ENCODE assay signal across 9 mouse cellular contexts in the genomic region with DNA sequence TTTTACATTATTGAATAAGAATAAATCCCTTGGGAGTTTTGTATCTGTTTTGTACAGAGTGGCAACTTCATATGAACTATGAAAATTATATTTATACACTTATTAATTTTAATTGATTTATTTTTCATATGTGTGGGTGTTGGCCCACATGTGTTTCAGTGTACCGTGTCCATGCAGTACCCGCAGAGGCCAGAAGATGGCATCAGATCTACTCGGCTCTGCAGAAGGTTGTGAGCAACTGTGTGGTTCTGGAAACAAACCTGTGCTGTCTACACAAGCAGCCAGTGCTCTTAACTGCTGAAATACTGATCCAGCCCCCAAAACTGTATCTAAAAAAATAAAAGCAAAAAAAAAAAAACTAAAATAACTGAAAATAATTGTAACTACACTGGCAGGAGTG. TPM values are rescaled to one million over a fixed set of nuclear protein-coding genes. Genes with fewer than 3 reads are reported as not detected.
A peak's percentile ranks its signal among the peaks of the same experiment; 100 is the strongest.
DNase-seq lines count a peak whose midpoint lies in the region; ATAC-seq and TF ChIP-seq lines count a peak whose summit lies in the region.
"Had no signal": no experiment of that assay in that cellular context is flagged by ENCODE, and none has a peak within 500 bp of the region (broad histone marks: within the 10 kb centered on the region; RNA-seq: fewer than 3 reads in every experiment).

No protein-coding gene starts in this region.

- no peak for TF ChIP-seq POLR2A in cortical plate, adult 2 months (IDR thresholded peaks at IDR 0.05; ENCODE audit: extremely low read depth, insufficient read depth, low read length)

- intact Hi-C loops in heart, postnatal 10 days (cut with DNase I): no loop called here

- H3K9ac ChIP-seq in midbrain, embryonic 13.5 days (replicated peaks): no peak overlapping the region

- no peak overlapping the region for H3K4me3 ChIP-seq in cortical plate, adult 2 months (ENCODE audit: insufficient read depth, low read length)
- H3K4me3 ChIP-seq in midbrain, embryonic 13.5 days (replicated peaks): no peak overlapping the region

- no peaks in the 10 kb centered on the region for H3K9me3 ChIP-seq in midbrain, embryonic 13.5 days

- peak; percentile 9 to 78 for DNase-seq in frontal cortex, adult 2 months (ENCODE audit: extremely low spot score in 1 of 2, low spot score in 1 of 2)
- DNase-seq in T-cell, adult 2 months (ENCODE audit: low spot score): peak; percentile 26
- peak; percentile 58 to 72 for DNase-seq in heart, postnatal 10 days
- peak; percentile 50 to 66 for DNase-seq in left cerebral cortex, adult 18-20 months (ENCODE audit: low spot score in 2 of 2)
- peak; percentile 37 to 74 for DNase-seq in spleen, postnatal 4 days (ENCODE audit: low spot score in 2 of 2)

- no peaks in the 10 kb centered on the region for H3K36me3 ChIP-seq in midbrain, embryonic 13.5 days

- no peak overlapping the region for H3K4me2 ChIP-seq in midbrain, embryonic 13.5 days (replicated peaks)

- no peaks in the 10 kb centered on the region for H3K4me1 ChIP-seq in cortical plate, adult 2 months (ENCODE audit: control insufficient read depth, insufficient read depth, low read length)
- H3K4me1 ChIP-seq in midbrain, embryonic 13.5 days (replicated peaks): no peaks in the 10 kb centered on the region

- no peaks in the 10 kb centered on the region for H3K27me3 ChIP-seq in midbrain, embryonic 13.5 days

- H3K27ac ChIP-seq in cortical plate, adult 2 months (ENCODE audit: insufficient read depth, low read length): no peak overlapping the region
- H3K27ac ChIP-seq in midbrain, embryonic 13.5 days: no peak overlapping the region

- WGBS in midbrain, embryonic 13.5 days: 15% methylated on average over 3 of the region's 3 CpGs

- TF ChIP-seq CTCF in cortical plate, adult 2 months (IDR thresholded peaks at IDR 0.05; ENCODE audit: extremely low read depth, insufficient read depth, low read length): peak; percentile 60

- no peak for ATAC-seq in frontal cortex, adult (ENCODE audit: low TSS enrichment)
- ATAC-seq in midbrain, embryonic 13.5 days: peak; percentile 60; the same call in 1 of the 2 replicates

RNA-seq across cellular contexts. Expression of a gene that starts 6.7 kb away (rescaled TPM):
- not detected in 2 replicates for polyA plus RNA-seq in frontal cortex, adult 2 months (2012; rRNA removed)
- not detected in 2 replicates for polyA plus RNA-seq in cortical plate, adult 2 months (2012; rRNA removed)
- total RNA-seq in heart, postnatal 10 days (2021): not detected
- not detected for total RNA-seq in left cerebral cortex, adult 18-20 months (2021)
- not detected in 2 replicates for polyA plus RNA-seq in midbrain, embryonic 13.5 days (2015; fragmentation: Nextera tagmentation; extraction: Ambion mirVana)
- polyA plus RNA-seq: lung, embryonic 16.5 days had no signal

RNA-seq across cellular contexts. Expression of a gene that starts 18.1 kb away (rescaled TPM):
- 0.17 TPM in 1 of 2 replicates, not detected in the other for polyA plus RNA-seq in frontal cortex, adult 2 months (2012; rRNA removed)
- not detected in 2 replicates for polyA plus RNA-seq in cortical plate, adult 2 months (2012; rRNA removed)
- total RNA-seq in heart, postnatal 10 days (2021): not detected
- not detected for total RNA-seq in left cerebral cortex, adult 18-20 months (2021)
- polyA plus RNA-seq in midbrain, embryonic 13.5 days (2015; fragmentation: Nextera tagmentation; extraction: Ambion mirVana): 0.15 TPM in 1 of 2 replicates, not detected in the other
- polyA plus RNA-seq: lung, embryonic 16.5 days had no signal
